Mouse (Mus musculus) hindbrain, postnatal 0 days (tissue): ENCODE measurements at regions not wholly inside any gene's neighbourhood (a gene's known extent, or its start where the extent isn't known, plus 50 kb on each side); places are given as distances from the start of the nearest gene placed in this dataset.
A peak's percentile ranks its signal among the peaks of the same experiment; 100 is the strongest.

ENCODE experiments used
- ATAC-seq: fragments of 200-750 bp; cut with Nextera tagmentation; 2 replicates; pipeline ENCODE4 v1.8.0; 2017; ENCODE audit warnings: mild to moderate bottlenecking, moderate TSS enrichment, moderate library complexity
- DNase-seq: peaks from one replicate; pipeline ENCODE4 v3.0.0-alpha.2; 2015; ENCODE audit warnings: low spot score
- H3K27ac ChIP-seq: fragments of 300-500 bp; sonication (generic); 2 replicates; pipeline ENCODE4 v1.5.1; 2014; ENCODE audit warnings: mild to moderate bottlenecking
- H3K27me3 ChIP-seq: fragments of 300-500 bp; sonication (generic); 2 replicates; pipeline ENCODE4 v1.6.1; 2014; ENCODE audit warnings: low read length, mixed read lengths; ENCODE audit not compliant: insufficient read depth
- H3K36me3 ChIP-seq: fragments of 300-500 bp; sonication (generic); 2 replicates; pipeline ENCODE4 v1.6.1; 2014; ENCODE audit warnings: low read length, mixed read lengths; ENCODE audit not compliant: insufficient read depth
- H3K4me1 ChIP-seq: fragments of 300-500 bp; sonication (generic); 2 replicates; pipeline ENCODE4 v1.6.1; 2014; ENCODE audit warnings: antibody characterized with exemption, low read length, mixed read lengths; ENCODE audit not compliant: insufficient read depth
- H3K4me2 ChIP-seq: fragments of 300-500 bp; sonication (generic); 2 replicates; pipeline ENCODE4 v1.6.1; 2014; ENCODE audit warnings: low read depth, mild to moderate bottlenecking, low read length, moderate library complexity, mixed read lengths
- H3K4me3 ChIP-seq: fragments of 300-500 bp; sonication (generic); 2 replicates; pipeline ENCODE4 v1.5.1; 2014; ENCODE audit warnings: low read length
- H3K9ac ChIP-seq: fragments of 300-500 bp; sonication (generic); replicated peaks from 2 replicates; pipeline ENCODE4 v1.6.1; 2014; ENCODE audit warnings: mild to moderate bottlenecking, low read length, moderate library complexity, mixed read lengths
- H3K9me3 ChIP-seq: fragments of 300-500 bp; sonication (generic); 2 replicates; pipeline ENCODE4 v1.6.1; 2016; ENCODE audit warnings: low read length, mixed read lengths
- CTCF ChIP-seq: IDR thresholded peaks from 2 replicates; pipeline ENCODE4 v1.5.1; 2016; ENCODE audit warnings: antibody characterized with exemption, control low read depth, low read depth
- WGBS: fragments of 180-500 bp; shearing (Covaris S2); extraction: QIAGEN DNeasy Blood & Tissue Kit; methylation state at CpG from one replicate; pipeline ENCODE4 v1.1.7; 2014; 5-methylcytosine and 5-hydroxymethylcytosine counted together

GRCm38 (mm10) chr13:72920368-72920767 lies 291.7 kb downstream of the Irx2 start:
- WGBS: 24% methylated on average over 1 of the region's 1 CpGs
- Histone ChIP-seq H3K36me3 (no peaks in the 10 kb centered on the region), H3K4me3 (no peak overlapping the region), H3K9ac (no peak overlapping the region), H3K27me3 (no peaks in the 10 kb centered on the region), H3K4me1 (no peaks in the 10 kb centered on the region), H3K9me3 (no peaks in the 10 kb centered on the region), H3K4me2 (no peak overlapping the region), H3K27ac (no peak overlapping the region)
- no peak for TF ChIP-seq CTCF
- ATAC-seq (no peak), DNase-seq (no peak)

- no peak overlapping the region for H3K27ac ChIP-seq
- DNase-seq: peak; percentile 23
- peaks cover 5% of the 10 kb centered on the region; the same call in 1 of the 2 replicates for H3K9me3 ChIP-seq
- no peaks in the 10 kb centered on the region for H3K4me1 ChIP-seq
- no peak overlapping the region for H3K4me3 ChIP-seq
- H3K27me3 ChIP-seq: no peaks in the 10 kb centered on the region
- no peak overlapping the region for H3K9ac ChIP-seq
- H3K36me3 ChIP-seq: no peaks in the 10 kb centered on the region
- 27% methylated on average over 6 of the region's 6 CpGs for WGBS
- no peak overlapping the region for H3K4me2 ChIP-seq
- TF ChIP-seq CTCF: no peak
- no peak for ATAC-seq
These were observed 296.0 kb downstream of the Irx2 start for GRCm38 (mm10) chr13:72924560-72925135.

GRCm38 (mm10) chr13:72937246-72937645 lies 308.6 kb downstream of the Irx2 start:
- no peak for TF ChIP-seq CTCF
- no peaks in the 10 kb centered on the region for H3K9me3 ChIP-seq
- ATAC-seq (0 out of 2 replicates have a peak, but pooled peaks have one; percentile 52), DNase-seq (peak; percentile 40)
- H3K4me3 ChIP-seq: no peak overlapping the region
- WGBS: 71% methylated on average over 4 of the region's 4 CpGs
- H3K4me2 ChIP-seq: no peak overlapping the region
- no peaks in the 10 kb centered on the region for H3K27me3 ChIP-seq
- H3K27ac ChIP-seq: no peak overlapping the region
- H3K36me3 ChIP-seq: no peaks in the 10 kb centered on the region
- no peaks in the 10 kb centered on the region for H3K4me1 ChIP-seq
- H3K9ac ChIP-seq: no peak overlapping the region

GRCm38 (mm10) chr13:72938156-72938874 lies 309.7 kb downstream of the Irx2 start:
- no peak for TF ChIP-seq CTCF
- Histone ChIP-seq H3K4me3 (no peak overlapping the region), H3K27ac (no peak overlapping the region), H3K4me2 (no peak overlapping the region), H3K9me3 (no peaks in the 10 kb centered on the region), H3K27me3 (no peaks in the 10 kb centered on the region), H3K4me1 (no peaks in the 10 kb centered on the region), H3K36me3 (no peaks in the 10 kb centered on the region), H3K9ac (no peak overlapping the region)
- DNase-seq (peak; percentile 25), ATAC-seq (0 out of 2 replicates have a peak, but pooled peaks have one; percentile 59)
- WGBS: 37% methylated on average over 13 of the region's 13 CpGs

- DNase-seq (no peak), ATAC-seq (no peak)
- no peak overlapping the region for H3K27ac ChIP-seq
- H3K36me3 ChIP-seq: no peaks in the 10 kb centered on the region
- 62% methylated on average over 7 of the region's 7 CpGs for WGBS
- no peaks in the 10 kb centered on the region for H3K9me3 ChIP-seq
- H3K27me3 ChIP-seq: no peaks in the 10 kb centered on the region
- H3K4me1 ChIP-seq: no peaks in the 10 kb centered on the region
- H3K9ac ChIP-seq: no peak overlapping the region
- TF ChIP-seq CTCF: no peak
- H3K4me3 ChIP-seq: no peak overlapping the region
- H3K4me2 ChIP-seq: no peak overlapping the region
These were observed 312.7 kb upstream of the Irx4 start for GRCm38 (mm10) chr13:72947374-72948165.

- peak; percentile 62 for DNase-seq
- 19% methylated on average over 15 of the region's 15 CpGs for WGBS
- ATAC-seq: peak; percentile 84
- no peak overlapping the region for H3K4me3 ChIP-seq
- H3K27me3 ChIP-seq: no peaks in the 10 kb centered on the region
- H3K9me3 ChIP-seq: no peaks in the 10 kb centered on the region
- H3K36me3 ChIP-seq: no peaks in the 10 kb centered on the region
- no peak for TF ChIP-seq CTCF
- no peak overlapping the region for H3K9ac ChIP-seq
- peaks cover 6% of the 10 kb centered on the region; the same call in 1 of the 2 replicates for H3K4me1 ChIP-seq
- no peak overlapping the region for H3K27ac ChIP-seq
- 0 out of 2 replicates have a peak overlapping the region, but pooled peaks have one; percentile 2 for H3K4me2 ChIP-seq
These were observed 301.4 kb upstream of the Irx4 start for GRCm38 (mm10) chr13:72958616-72959518.
